Mouse (Mus musculus): ENCODE data around the gene Topbp1.

DNA sequence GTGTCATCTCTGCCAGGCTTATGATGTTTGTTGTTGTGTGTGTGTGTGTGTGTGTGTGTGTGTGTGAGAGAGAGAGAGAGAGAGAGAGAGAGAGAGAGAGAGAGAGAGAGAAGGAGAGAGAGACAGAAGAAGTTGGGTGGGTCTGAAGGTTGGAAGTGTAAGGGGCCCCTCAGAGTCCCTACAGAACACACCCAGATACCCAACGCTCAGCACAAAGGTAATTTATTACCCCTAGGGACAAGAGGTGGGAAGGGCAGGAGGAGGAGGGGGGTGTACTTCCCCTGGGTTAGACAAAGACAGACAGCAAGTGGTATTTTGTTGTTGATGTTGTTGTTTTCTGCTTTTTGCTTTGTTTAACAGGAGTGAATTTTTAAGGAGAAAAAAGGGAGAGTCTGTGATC, 80.6 kb downstream of the Topbp1 start:
- no peak for TF ChIP-seq E2F4 (IDR thresholded peaks at IDR 0.05; ENCODE audit: insufficient replicate concordance, low read depth, low read length)
- TF ChIP-seq POLR2A (IDR thresholded peaks at IDR 0.05; ENCODE audit: low read depth, low read length), result no peak
- TF ChIP-seq USF2 (conservative IDR thresholded peaks at IDR 0.05; ENCODE audit: low read depth, low read length), result no peak
- TF ChIP-seq SIN3A (IDR thresholded peaks at IDR 0.05; ENCODE audit: low read length), result no peak
- no peak for TF ChIP-seq CTCF (conservative IDR thresholded peaks at IDR 0.05 in 1 of 2, IDR thresholded peaks at IDR 0.05 in 1 of 2; ENCODE audit: low read depth in 2 of 2, low read length in 2 of 2)
- no peak for TF ChIP-seq RCOR1 (conservative IDR thresholded peaks at IDR 0.05; ENCODE audit: low read depth, low read length)

Measured in CH12.LX (cell line).